Mouse (Mus musculus) heart, embryonic 10.5 days (tissue): ENCODE results near the gene Ddx56. TPM values are rescaled to one million over a fixed set of nuclear protein-coding genes. Genes with fewer than 3 reads are reported as not detected.
"Not testable (repeated sequence)": the region's sequence is repeated elsewhere in the genome, so short reads cannot be mapped to it uniquely, and the experiment has no call there.

ENCODE experiments used
- DNase-seq: peaks from one replicate; pipeline ENCODE4 v3.0.0-alpha.2; 2017; ENCODE audit warnings: low spot score
- H3K27ac ChIP-seq: fragments of 300-500 bp; sonication (generic); 2 replicates; pipeline ENCODE4 v1.5.1; 2016; ENCODE audit warnings: mild to moderate bottlenecking
- H3K27me3 ChIP-seq: fragments of 300-500 bp; sonication (generic); 2 replicates; pipeline ENCODE4 v1.6.1; 2016; ENCODE audit warnings: mild to moderate bottlenecking; ENCODE audit not compliant: poor library complexity, insufficient read depth, severe bottlenecking
- H3K36me3 ChIP-seq: fragments of 300-500 bp; sonication (generic); 2 replicates; pipeline ENCODE4 v1.6.1; 2016; ENCODE audit warnings: mild to moderate bottlenecking, moderate library complexity
- H3K4me1 ChIP-seq: fragments of 300-500 bp; sonication (generic); 2 replicates; pipeline ENCODE4 v1.6.1; 2016; ENCODE audit warnings: mild to moderate bottlenecking
- H3K4me3 ChIP-seq: fragments of 300-500 bp; sonication (generic); 2 replicates; pipeline ENCODE4 v1.5.1; 2016; ENCODE audit warnings: mild to moderate bottlenecking, moderate library complexity
- H3K9me3 ChIP-seq: fragments of 300-500 bp; sonication (generic); 2 replicates; pipeline ENCODE4 v1.6.1; 2016; ENCODE audit warnings: mild to moderate bottlenecking, moderate library complexity
- WGBS: fragments of 180-500 bp; shearing (Covaris S2); methylation state at CpG from one replicate; pipeline ENCODE4 v1.1.7; 2016; 5-methylcytosine and 5-hydroxymethylcytosine counted together
- polyA plus RNA-seq: library from polyadenylated mRNA; unstranded; fragments of >200 nt; fragmentation: Nextera tagmentation; extraction: Ambion mirVana; gene quantifications from 2 replicates; pipeline ENCODE4 v1.2.1, GENCODE M21; 2016

Gene Ddx56
- polyA plus RNA-seq, 1 experiment from 2014 or later = 111 TPM

- WGBS = 83% methylated on average over 2 of the region's 2 CpGs
- not testable (repeated sequence) for H3K4me1 ChIP-seq, DNase-seq, H3K27me3 ChIP-seq, H3K27ac ChIP-seq, H3K9me3 ChIP-seq, H3K4me3 ChIP-seq
- H3K36me3 ChIP-seq = peaks cover 25% of the 10 kb centered on the region
Observed at GRCm38 (mm10) chr11:6254602-6255001, 13.0 kb downstream of the Ddx56 start.

GRCm38 (mm10) chr11:6252824-6253223 lies 14.7 kb downstream of the Ddx56 start:
- Histone ChIP-seq H3K36me3 (peaks cover 7% of the 10 kb centered on the region), H3K4me1 (no peaks in the 10 kb centered on the region), H3K4me3 (no peak overlapping the region), H3K9me3 (no peaks in the 10 kb centered on the region), H3K27ac (no peak overlapping the region), H3K27me3 (no peaks in the 10 kb centered on the region)
- DNase-seq = no peak
- 79% methylated on average over 4 of the region's 4 CpGs for WGBS

GRCm38 (mm10) chr11:6252248-6252647 lies 15.3 kb downstream of the Ddx56 start:
- no peak for DNase-seq
- Histone ChIP-seq H3K4me3 (no peak overlapping the region), H3K27me3 (no peaks in the 10 kb centered on the region), H3K9me3 (no peaks in the 10 kb centered on the region), H3K27ac (no peak overlapping the region), H3K36me3 (peaks cover 1% of the 10 kb centered on the region; the same call in 1 of the 2 replicates), H3K4me1 (no peaks in the 10 kb centered on the region)
- WGBS = 91% methylated on average over 5 of the region's 5 CpGs

GRCm38 (mm10) chr11:6244707-6245106 lies 22.9 kb downstream of the Ddx56 start:
- DNase-seq = no peak
- H3K4me1 ChIP-seq = no peaks in the 10 kb centered on the region
- 44% methylated on average over 19 of the region's 19 CpGs for WGBS
- no peak overlapping the region for H3K4me3 ChIP-seq
- H3K36me3 ChIP-seq = no peaks in the 10 kb centered on the region
- no peaks in the 10 kb centered on the region for H3K27me3 ChIP-seq
- H3K9me3 ChIP-seq = no peaks in the 10 kb centered on the region
- no peak overlapping the region for H3K27ac ChIP-seq

GRCm38 (mm10) chr11:6233025-6233424 lies 34.5 kb downstream of the Ddx56 start:
- Histone ChIP-seq H3K4me3 (no peak overlapping the region), H3K27ac (no peak overlapping the region), H3K27me3 (no peaks in the 10 kb centered on the region), H3K9me3 (peaks cover 10% of the 10 kb centered on the region), H3K36me3 (no peaks in the 10 kb centered on the region), H3K4me1 (no peaks in the 10 kb centered on the region)
- 83% methylated on average over 4 of the region's 4 CpGs for WGBS
- DNase-seq = no peak

- Histone ChIP-seq H3K27ac (no peak within 1 kb of the TSS), H3K4me1 (no peaks in the 10 kb centered on the region), H3K27me3 (peaks cover 5% of the 10 kb centered on the region), H3K36me3 (no peaks in the 10 kb centered on the region), H3K9me3 (peaks cover 3% of the 10 kb centered on the region; the same call in 1 of the 2 replicates), H3K4me3 (no peak within 1 kb of the TSS)
- WGBS = 76% methylated on average over 7 of the region's 7 CpGs
- DNase-seq = no peak
Observed at GRCm38 (mm10) chr11:6230012-6230411, 37.6 kb downstream of the Ddx56 start, which contains the start of gene Npc1l1. Gene Npc1l1, minus strand, starts transcription at chr11:6230143.

GRCm38 (mm10) chr11:6224541-6225229 lies 42.9 kb downstream of the Ddx56 start:
- H3K36me3 ChIP-seq = no peaks in the 10 kb centered on the region
- peaks cover 9% of the 10 kb centered on the region for H3K27me3 ChIP-seq
- H3K4me3 ChIP-seq = no peak overlapping the region
- no peaks in the 10 kb centered on the region for H3K9me3 ChIP-seq
- H3K4me1 ChIP-seq = no peaks in the 10 kb centered on the region
- DNase-seq = no peak
- WGBS = 70% methylated on average over 14 of the region's 14 CpGs
- H3K27ac ChIP-seq = no peak overlapping the region

- Histone ChIP-seq H3K27me3 (peaks cover 11% of the 10 kb centered on the region; the same call in 1 of the 2 replicates), H3K4me3 (no peak overlapping the region), H3K4me1 (no peaks in the 10 kb centered on the region), H3K36me3 (no peaks in the 10 kb centered on the region), H3K27ac (no peak overlapping the region), H3K9me3 (no peaks in the 10 kb centered on the region)
- WGBS = 90% methylated on average over 10 of the region's 10 CpGs
- no peak for DNase-seq
Observed at GRCm38 (mm10) chr11:6222187-6222586, 45.4 kb downstream of the Ddx56 start.

GRCm38 (mm10) chr11:6219967-6220366 lies 47.6 kb downstream of the Ddx56 start:
- no peak for DNase-seq
- 86% methylated on average over 6 of the region's 6 CpGs for WGBS
- no peak overlapping the region for H3K4me3 ChIP-seq
- peaks cover 5% of the 10 kb centered on the region; the same call in 1 of the 2 replicates for H3K4me1 ChIP-seq
- H3K9me3 ChIP-seq = no peaks in the 10 kb centered on the region
- H3K36me3 ChIP-seq = no peaks in the 10 kb centered on the region
- H3K27ac ChIP-seq = no peak overlapping the region
- peaks cover 11% of the 10 kb centered on the region; the same call in 1 of the 2 replicates for H3K27me3 ChIP-seq

GRCm38 (mm10) chr11:6218189-6218896 lies 49.2 kb downstream of the Ddx56 start:
- 75% methylated on average over 11 of the region's 11 CpGs for WGBS
- no peaks in the 10 kb centered on the region for H3K36me3 ChIP-seq
- DNase-seq = no peak
- no peak overlapping the region for H3K4me3 ChIP-seq
- no peaks in the 10 kb centered on the region for H3K9me3 ChIP-seq
- H3K27me3 ChIP-seq = peaks cover 14% of the 10 kb centered on the region; the same call in 1 of the 2 replicates
- no peak overlapping the region for H3K27ac ChIP-seq
- H3K4me1 ChIP-seq = peaks cover 5% of the 10 kb centered on the region; the same call in 1 of the 2 replicates

GRCm38 (mm10) chr11:6216834-6217233 lies 50.7 kb downstream of the Ddx56 start:
- Histone ChIP-seq H3K27me3 (peaks cover 11% of the 10 kb centered on the region; the same call in 1 of the 2 replicates), H3K27ac (no peak overlapping the region), H3K4me1 (peaks cover 5% of the 10 kb centered on the region; the same call in 1 of the 2 replicates), H3K36me3 (no peaks in the 10 kb centered on the region), H3K9me3 (no peaks in the 10 kb centered on the region), H3K4me3 (no peak overlapping the region)
- DNase-seq = no peak
- 40% methylated on average over 3 of the region's 3 CpGs for WGBS
